Mouse (Mus musculus): ENCODE measurements around the gene Thoc5. TPM values are rescaled to one million over a fixed set of nuclear protein-coding genes. Genes with fewer than 3 reads are reported as not detected.

The Thoc5 gene
- polyA plus RNA-seq, 1 experiment from 2014 or later, result 56.8 TPM

GRCm38 (mm10) chr11:4967549-4967948 is 72.4 kb downstream of the Thoc5 start:
- Histone ChIP-seq H3K36me3 (replicated peaks) (no peaks in the 10 kb centered on the region), H3K4me3 (no peak overlapping the region), H3K9me3 (no peaks in the 10 kb centered on the region), H3K27ac (no peak overlapping the region), H3K27me3 (ENCODE audit: poor library complexity, severe bottlenecking) (no peaks in the 10 kb centered on the region), H3K4me1 (no peaks in the 10 kb centered on the region)
- 79% methylated on average over 2 of the region's 2 CpGs for WGBS
- DNase-seq (ENCODE audit: extremely low spot score, low spot score), result no peak

GRCm38 (mm10) chr11:4968376-4968775 is 73.3 kb downstream of the Thoc5 start:
- H3K4me1 ChIP-seq, result no peaks in the 10 kb centered on the region
- no peak overlapping the region for H3K4me3 ChIP-seq
- H3K9me3 ChIP-seq, result no peaks in the 10 kb centered on the region
- no peaks in the 10 kb centered on the region for H3K27me3 ChIP-seq (ENCODE audit: poor library complexity, severe bottlenecking)
- 81% methylated on average over 10 of the region's 10 CpGs for WGBS
- DNase-seq (ENCODE audit: extremely low spot score, low spot score), result no peak
- no peaks in the 10 kb centered on the region for H3K36me3 ChIP-seq (replicated peaks)
- H3K27ac ChIP-seq, result no peak overlapping the region

- peak; percentile 53 for DNase-seq (ENCODE audit: extremely low spot score, low spot score)
- WGBS, result 68% methylated on average over 13 of the region's 13 CpGs
- no peak overlapping the region for H3K4me3 ChIP-seq
- H3K9me3 ChIP-seq, result no peaks in the 10 kb centered on the region
- H3K4me1 ChIP-seq, result peaks cover 6% of the 10 kb centered on the region
- peaks cover 12% of the 10 kb centered on the region for H3K27me3 ChIP-seq (ENCODE audit: poor library complexity, severe bottlenecking)
- H3K36me3 ChIP-seq (replicated peaks), result no peaks in the 10 kb centered on the region
- no peak overlapping the region for H3K27ac ChIP-seq
Measured at GRCm38 (mm10) chr11:4972967-4973870, 78.1 kb downstream of the Thoc5 start.

- H3K4me3 ChIP-seq, result no peak overlapping the region
- no peak overlapping the region for H3K27ac ChIP-seq
- 90% methylated on average over 2 of the region's 2 CpGs for WGBS
- no peaks in the 10 kb centered on the region for H3K36me3 ChIP-seq (replicated peaks)
- peaks cover 6% of the 10 kb centered on the region for H3K4me1 ChIP-seq
- DNase-seq (ENCODE audit: extremely low spot score, low spot score), result no peak
- no peaks in the 10 kb centered on the region for H3K9me3 ChIP-seq
- peaks cover 12% of the 10 kb centered on the region for H3K27me3 ChIP-seq (ENCODE audit: poor library complexity, severe bottlenecking)
Measured at GRCm38 (mm10) chr11:4973871-4974256, 78.7 kb downstream of the Thoc5 start.

- Histone ChIP-seq H3K36me3 (replicated peaks) (no peaks in the 10 kb centered on the region), H3K4me3 (no peak overlapping the region), H3K4me1 (peaks cover 6% of the 10 kb centered on the region), H3K27me3 (ENCODE audit: poor library complexity, severe bottlenecking) (peaks cover 12% of the 10 kb centered on the region), H3K9me3 (no peaks in the 10 kb centered on the region), H3K27ac (no peak overlapping the region)
- 81% methylated on average over 11 of the region's 11 CpGs for WGBS
- DNase-seq (ENCODE audit: extremely low spot score, low spot score), result no peak
Measured at GRCm38 (mm10) chr11:4974376-4975122, 79.4 kb downstream of the Thoc5 start.

- Histone ChIP-seq H3K27ac (no peak overlapping the region), H3K4me3 (peak overlapping the region; percentile 36), H3K27me3 (ENCODE audit: poor library complexity, severe bottlenecking) (peaks cover 12% of the 10 kb centered on the region), H3K4me1 (peaks cover 10% of the 10 kb centered on the region), H3K9me3 (no peaks in the 10 kb centered on the region), H3K36me3 (replicated peaks) (no peaks in the 10 kb centered on the region)
- peak; percentile 69 for DNase-seq (ENCODE audit: extremely low spot score, low spot score)
- WGBS, result 5% methylated on average over 14 of the region's 14 CpGs
Measured at GRCm38 (mm10) chr11:4975623-4976022, 80.5 kb downstream of the Thoc5 start.

Small RNA genes within 50 kb of the gene (microRNA-seq; reads per million reads assigned to microRNA genes)
- gene Mir6918, result not detected

Other genes starting within 250 kb of the Thoc5 start
- 648 and 652 TPM in 2 replicates for gene Uqcr10, start 191.0 kb upstream of the Thoc5 start, polyA plus RNA-seq (2016; fragmentation: Nextera tagmentation; extraction: Ambion mirVana)
- gene Zmat5, start 190.6 kb upstream of the Thoc5 start, polyA plus RNA-seq (2016; fragmentation: Nextera tagmentation; extraction: Ambion mirVana), result 76.8 and 79.6 TPM in 2 replicates
- gene Cabp7, start 148.5 kb upstream of the Thoc5 start, polyA plus RNA-seq (2016; fragmentation: Nextera tagmentation; extraction: Ambion mirVana), result 0.15 TPM in 1 of 2 replicates, not detected in the other
- gene Nf2, start 45.8 kb upstream of the Thoc5 start, polyA plus RNA-seq (2016; fragmentation: Nextera tagmentation; extraction: Ambion mirVana), result 57.4 and 62.4 TPM in 2 replicates
- gene Nipsnap1, start 21.4 kb upstream of the Thoc5 start, polyA plus RNA-seq (2016; fragmentation: Nextera tagmentation; extraction: Ambion mirVana), result 84.6 and 86.8 TPM in 2 replicates
- gene Nefh, start 52.7 kb downstream of the Thoc5 start, polyA plus RNA-seq (2016; fragmentation: Nextera tagmentation; extraction: Ambion mirVana), result 0.11 and 0.17 TPM in 2 replicates
- 61.5 and 64.3 TPM in 2 replicates for gene Ap1b1, start 91.5 kb downstream of the Thoc5 start, polyA plus RNA-seq (2016; fragmentation: Nextera tagmentation; extraction: Ambion mirVana)
- gene Rasl10a, start 162.8 kb downstream of the Thoc5 start, polyA plus RNA-seq (2016; fragmentation: Nextera tagmentation; extraction: Ambion mirVana), result 0.60 and 0.77 TPM in 2 replicates
- gene Gas2l1, start 170.0 kb downstream of the Thoc5 start, polyA plus RNA-seq (2016; fragmentation: Nextera tagmentation; extraction: Ambion mirVana), result 20.0 and 20.9 TPM in 2 replicates
- gene Rhbdd3, start 203.6 kb downstream of the Thoc5 start, polyA plus RNA-seq (2016; fragmentation: Nextera tagmentation; extraction: Ambion mirVana), result 29.7 and 31.6 TPM in 2 replicates
- gene Ewsr1, start 203.9 kb downstream of the Thoc5 start, polyA plus RNA-seq (2016; fragmentation: Nextera tagmentation; extraction: Ambion mirVana), result 896 and 966 TPM in 2 replicates

Data from forebrain, embryonic 10.5 days (tissue).